Comparison of ENCODE assay signal across 8 mouse cellular contexts in genomic region chr3:115641411-115641810, GRCm38 (mm10).
A peak's percentile ranks its signal among the peaks of the same experiment; 100 is the strongest.
DNase-seq lines count a peak whose midpoint lies in the region; TF ChIP-seq lines count a peak whose summit lies in the region.

No protein-coding gene starts in this region.

- no peak for TF ChIP-seq CTCF in kidney, adult 2 months (conservative IDR thresholded peaks at IDR 0.05; ENCODE audit: insufficient read depth, insufficient read length, low read depth, low read length)

- intact Hi-C loops in left cerebral cortex, postnatal 10 days (cut with DNase I): loop anchor here (5.0 to 10.0 kb wide), 5 partner anchors 109 to 1987 kb away; no protein-coding TSS in a partner anchor

- H3K27ac ChIP-seq in kidney, adult 2 months (ENCODE audit: insufficient read depth, low read depth, low read length): no peak overlapping the region

- no peak for TF ChIP-seq POLR2A in kidney, adult 2 months (IDR thresholded peaks at IDR 0.05; ENCODE audit: low read depth, low read length)

- no peaks in the 10 kb centered on the region for H3K36me3 ChIP-seq in kidney, adult 2 months (ENCODE audit: control insufficient read depth, insufficient read depth, low read length)

- H3K4me1 ChIP-seq in kidney, adult 2 months (ENCODE audit: control insufficient read depth, insufficient read depth, low read length): peaks cover 3% of the 10 kb centered on the region; the same call in 1 of the 2 replicates

- whole genome bisulfite sequencing in kidney, adult 2 months: 45% methylated on average over 6 of the region's 6 CpGs

- H3K27me3 ChIP-seq in kidney, adult 2 months (replicated peaks; ENCODE audit: control insufficient read depth, insufficient read depth, low read length): no peaks in the 10 kb centered on the region

- no peak overlapping the region for H3K4me3 ChIP-seq in kidney, adult 2 months (ENCODE audit: insufficient read depth, low read depth, low read length)

- DNase-seq in thymus, postnatal 14 days: peak; percentile 8
- DNase-seq in thymus, postnatal 36 days: no peak
- DNase-seq in heart, adult 18-20 months: peak; percentile 84 to 90
- peak; percentile 71 for DNase-seq in kidney, adult 2 months
- DNase-seq in lung, postnatal 10 days: peak; percentile 61
- DNase-seq in left cerebral cortex, postnatal 10 days (ENCODE audit: extremely low spot score in 1 of 2, low spot score in 2 of 2): no peak
- DNase-seq in urinary bladder, adult 18-20 months (ENCODE audit: low spot score in 2 of 2): no peak
- no peak for DNase-seq in urinary bladder, adult 2 months (ENCODE audit: low spot score)

Comparison
In these comparisons a context has a peak if more than half of its experiments do, and no peak if none do; other contexts are left out.
1. DNase-seq: peak in thymus, postnatal 14 days (single experiment), heart, adult 18-20 months (2 of 2), kidney, adult 2 months (single experiment) and lung, postnatal 10 days (single experiment); none in thymus, postnatal 36 days (0 of 2), left cerebral cortex, postnatal 10 days (0 of 2), urinary bladder, adult 18-20 months (0 of 2) and urinary bladder, adult 2 months (single experiment).